8 mouse cellular contexts compared by ENCODE assay signal in the genomic region with DNA sequence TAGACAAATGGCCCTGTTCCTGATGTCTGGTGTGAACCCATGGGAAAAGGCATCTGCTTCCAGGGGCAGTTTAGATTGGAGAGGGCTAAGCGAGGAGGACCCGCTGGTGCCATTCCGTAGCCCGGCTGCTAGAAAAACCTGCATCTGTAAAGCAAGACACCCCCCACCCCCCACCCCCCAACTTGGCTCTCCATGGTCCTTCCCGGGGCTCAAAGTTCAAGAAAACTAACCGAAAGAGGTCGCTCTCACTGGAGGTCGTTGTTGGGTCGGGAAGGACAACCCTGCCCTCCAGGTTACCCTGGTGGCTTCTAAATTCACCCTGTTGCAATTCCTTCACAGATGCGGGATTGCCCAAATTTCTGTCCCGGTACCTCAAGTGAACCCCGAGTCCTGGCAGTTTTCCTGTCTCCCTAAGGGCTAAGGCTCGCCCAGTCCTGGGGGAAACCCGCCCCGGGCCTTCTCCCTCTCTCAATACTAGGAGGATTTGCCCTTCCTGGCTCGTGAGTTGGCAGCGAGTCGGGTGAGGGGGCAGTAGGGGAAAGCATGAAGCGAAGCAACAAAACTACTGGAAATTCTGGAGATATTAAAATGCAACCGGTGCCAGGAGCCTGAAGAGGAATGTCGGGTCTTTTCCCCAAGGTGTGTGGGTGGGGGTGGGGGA. TPM values are rescaled to one million over a fixed set of nuclear protein-coding genes. Genes with fewer than 3 reads are reported as not detected.
DNase-seq lines count a peak whose midpoint lies in the region; ATAC-seq lines count a peak whose summit lies in the region.

Gene Esrrg, plus strand, starts transcription at position 531 of the 661 bp plus-strand sequence.

- no peak within 1 kb of the TSS for H3K27ac ChIP-seq in lung, embryonic 16.5 days (ENCODE audit: low read length)
- H3K27ac ChIP-seq in forebrain, embryonic 12.5 days, result no peak within 1 kb of the TSS
- no peak within 1 kb of the TSS for H3K27ac ChIP-seq in midbrain, embryonic 15.5 days

- no peak for DNase-seq in lung, adult 18-20 months
- DNase-seq in heart, postnatal 4 days, result peak; percentile 44
- no peak for DNase-seq in layer of hippocampus, postnatal 25 days (ENCODE audit: extremely low spot score in 1 of 2, low spot score in 1 of 2)
- DNase-seq in right cerebral cortex, postnatal 10 days (ENCODE audit: low spot score in 2 of 2), result no peak
- DNase-seq in right cerebral cortex, adult 2 months (ENCODE audit: low spot score in 2 of 2), result no peak

- peak within 1 kb of the TSS; percentile 59 for H3K4me3 ChIP-seq in lung, embryonic 16.5 days (ENCODE audit: low read length)
- peak within 1 kb of the TSS; percentile 44 for H3K4me3 ChIP-seq in forebrain, embryonic 12.5 days (replicated peaks)
- H3K4me3 ChIP-seq in midbrain, embryonic 15.5 days, result peak within 1 kb of the TSS; percentile 44

- H3K4me1 ChIP-seq in lung, embryonic 16.5 days (replicated peaks; ENCODE audit: control insufficient read depth, insufficient read depth, low read length), result peaks cover 28% of the 10 kb centered on the region
- peaks cover 62% of the 10 kb centered on the region for H3K4me1 ChIP-seq in forebrain, embryonic 12.5 days
- peaks cover 63% of the 10 kb centered on the region for H3K4me1 ChIP-seq in midbrain, embryonic 15.5 days

- no peaks in the 10 kb centered on the region for H3K9me3 ChIP-seq in lung, embryonic 16.5 days (ENCODE audit: control insufficient read depth, low read length)
- H3K9me3 ChIP-seq in forebrain, embryonic 12.5 days, result no peaks in the 10 kb centered on the region
- H3K9me3 ChIP-seq in midbrain, embryonic 15.5 days, result no peaks in the 10 kb centered on the region

- peak within 1 kb of the TSS; percentile 62 for H3K9ac ChIP-seq in lung, embryonic 16.5 days (ENCODE audit: low read length)
- peak within 1 kb of the TSS; percentile 44 for H3K9ac ChIP-seq in forebrain, embryonic 12.5 days
- H3K9ac ChIP-seq in midbrain, embryonic 15.5 days, result peak within 1 kb of the TSS; percentile 35

- H3K36me3 ChIP-seq in lung, embryonic 16.5 days (ENCODE audit: control insufficient read depth, insufficient read depth, low read length), result no peaks in the 10 kb centered on the region
- H3K36me3 ChIP-seq in forebrain, embryonic 12.5 days (replicated peaks), result no peaks in the 10 kb centered on the region
- H3K36me3 ChIP-seq in midbrain, embryonic 15.5 days (replicated peaks), result no peaks in the 10 kb centered on the region

- peak; percentile 20; the same call in 1 of the 2 replicates for ATAC-seq in lung, embryonic 16.5 days (ENCODE audit: low read depth)
- ATAC-seq in forebrain, embryonic 12.5 days (ENCODE audit: low FRiP score), result no peak
- ATAC-seq in midbrain, embryonic 15.5 days (replicated peaks), result no peak

- 2% methylated on average over 21 of the region's 21 CpGs for WGBS in lung, embryonic 16.5 days
- 2% methylated on average over 21 of the region's 21 CpGs for WGBS in forebrain, embryonic 12.5 days
- WGBS in midbrain, embryonic 15.5 days, result 3% methylated on average over 21 of the region's 21 CpGs

- H3K4me2 ChIP-seq in lung, embryonic 16.5 days (ENCODE audit: low read depth, low read length), result peak within 1 kb of the TSS; percentile 97
- peak within 1 kb of the TSS; percentile 84 for H3K4me2 ChIP-seq in forebrain, embryonic 12.5 days
- peak within 1 kb of the TSS; percentile 88 for H3K4me2 ChIP-seq in midbrain, embryonic 15.5 days

- peaks cover 71% of the 10 kb centered on the region for H3K27me3 ChIP-seq in lung, embryonic 16.5 days (ENCODE audit: control insufficient read depth, insufficient read depth, low read depth, low read length)
- H3K27me3 ChIP-seq in forebrain, embryonic 12.5 days, result peaks cover 91% of the 10 kb centered on the region
- peaks cover 65% of the 10 kb centered on the region for H3K27me3 ChIP-seq in midbrain, embryonic 15.5 days (replicated peaks)

RNA-seq across cellular contexts. Expression of gene Esrrg, which starts in this region (rescaled TPM):
- 1.0 and 1.5 TPM in 2 replicates for polyA plus RNA-seq in lung, embryonic 16.5 days (2015; fragmentation: Nextera tagmentation; extraction: Ambion mirVana)
- 8.1 and 9.1 TPM in 2 replicates for polyA plus RNA-seq in forebrain, embryonic 12.5 days (2016; fragmentation: Nextera tagmentation; extraction: Ambion mirVana)
- 10 to 100 TPM; 37.9 to 50.1 TPM for total RNA-seq in heart, postnatal 4 days (2021)
- total RNA-seq in layer of hippocampus, postnatal 25 days (2021), result 10 to 100 TPM; 12.0 to 12.6 TPM
- polyA plus RNA-seq in midbrain, embryonic 15.5 days (2015; fragmentation: Nextera tagmentation; extraction: Ambion mirVana), result 29.0 and 30.3 TPM in 2 replicates
